Mouse (Mus musculus) ZHBTc4 (cell line): ENCODE measurements around the gene Mucl3.

ENCODE experiments used
- DNase-seq: peaks from one replicate; pipeline ENCODE4 v3.0.0-alpha.2; 2011; ENCODE audit warnings: low read depth, low spot score

Gene Mucl3

DNA sequence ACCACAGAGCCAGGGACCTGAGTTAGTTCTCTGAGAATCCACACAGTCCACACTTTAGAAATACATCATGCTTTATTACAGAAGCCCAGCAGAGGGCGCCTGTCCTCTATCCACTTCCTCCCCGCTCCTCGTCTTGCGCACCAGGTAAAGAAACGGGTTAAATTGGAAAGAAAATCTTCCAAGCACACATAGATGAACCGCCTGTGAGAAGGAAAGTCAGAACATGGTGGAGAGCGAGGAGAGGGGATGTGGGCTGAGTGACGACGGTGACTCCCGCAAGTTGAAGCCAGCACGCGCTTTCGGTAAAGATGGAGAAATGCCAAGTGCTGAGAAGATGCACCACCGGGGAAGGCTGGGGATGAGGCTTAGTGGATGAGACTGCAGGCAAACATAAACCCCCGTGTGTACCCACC is 7.8 kb downstream of the Mucl3 start:
- peak; percentile 86 for DNase-seq

DNA sequence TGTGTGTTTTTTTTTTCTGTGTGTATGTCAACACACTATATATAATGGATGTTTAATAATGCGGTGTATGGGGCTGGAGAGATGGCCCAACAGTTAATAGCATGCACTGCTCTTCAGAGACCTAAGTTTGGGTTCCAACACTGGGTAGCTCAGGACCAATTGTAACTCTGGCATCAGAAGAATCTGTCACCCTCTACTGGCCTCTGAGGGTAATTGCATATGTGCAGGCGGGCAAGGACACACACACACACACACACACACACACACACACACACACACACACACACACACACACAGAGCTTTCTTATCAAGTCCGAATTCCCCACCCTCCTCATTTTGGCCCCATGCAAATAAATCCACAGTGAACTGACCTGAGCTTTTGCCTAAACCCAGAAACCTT is 8.3 kb downstream of the Mucl3 start:
- DNase-seq = peak; percentile 62

DNA sequence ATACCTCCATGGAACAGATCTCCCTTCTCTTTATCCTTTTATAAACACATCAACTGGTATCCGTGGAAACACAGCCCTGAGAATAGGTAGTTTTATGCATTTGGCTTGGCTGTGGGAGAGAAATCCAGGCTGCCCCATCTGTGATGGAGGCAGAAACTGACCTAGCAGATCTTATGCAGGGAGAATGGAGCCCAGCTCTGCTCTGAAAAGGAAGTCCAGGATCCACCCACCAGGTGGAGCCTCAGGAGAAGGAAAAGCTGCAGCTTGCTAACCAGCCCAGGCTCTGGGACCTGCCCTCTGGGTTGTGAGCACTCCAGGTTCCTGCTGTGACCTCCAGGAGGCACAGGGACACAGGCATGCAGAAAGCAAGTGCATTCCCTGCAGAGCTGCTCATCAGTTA is 9.5 kb downstream of the Mucl3 start:
- DNase-seq = peak; percentile 78

DNA sequence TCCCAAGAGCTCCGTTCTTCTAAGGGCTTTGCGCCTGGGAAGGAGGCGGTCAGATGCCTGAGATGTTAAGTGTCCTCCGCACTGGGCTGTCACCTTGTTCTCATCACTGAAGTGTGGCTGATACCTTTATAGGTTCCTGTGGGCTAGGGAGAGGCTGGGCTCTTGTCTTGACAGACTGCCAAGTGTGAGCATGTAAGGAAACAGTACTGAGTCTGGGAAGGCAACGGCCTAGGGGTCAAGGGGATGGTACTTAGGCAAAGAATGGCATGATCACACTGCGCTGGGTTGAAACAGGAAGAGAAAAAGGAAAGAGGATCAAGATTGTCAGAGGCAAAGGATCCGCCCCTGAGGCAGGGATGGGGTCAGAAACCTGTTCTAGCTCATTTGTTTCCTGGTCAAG is 17.0 kb downstream of the Mucl3 start, which contains the start of gene Gm9573:
Gene Gm9573, minus strand, starts transcription at position 101 of the 400 bp plus-strand sequence.
- DNase-seq = no peak

DNA sequence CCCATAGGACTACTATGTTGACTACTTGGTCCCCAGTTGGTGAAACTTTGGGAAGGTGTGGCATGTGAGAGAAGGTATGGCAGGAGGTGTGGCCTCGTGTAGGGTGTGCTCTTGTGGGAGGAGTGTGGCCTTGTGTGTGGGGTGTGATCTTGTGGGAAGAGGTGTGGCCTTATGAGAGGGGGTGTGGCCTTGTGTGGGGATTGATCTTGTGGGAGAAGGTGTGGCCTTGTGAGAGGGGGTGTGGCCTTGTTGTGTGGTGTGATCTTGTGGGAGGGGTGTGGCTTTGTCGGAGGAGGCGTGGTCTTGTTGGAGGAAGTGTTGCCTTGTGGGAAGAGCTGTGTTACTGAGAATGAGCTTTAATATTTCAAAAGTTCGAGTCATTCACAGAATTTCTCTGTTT is 26.4 kb downstream of the Mucl3 start:
- peak; percentile 71 for DNase-seq

DNA sequence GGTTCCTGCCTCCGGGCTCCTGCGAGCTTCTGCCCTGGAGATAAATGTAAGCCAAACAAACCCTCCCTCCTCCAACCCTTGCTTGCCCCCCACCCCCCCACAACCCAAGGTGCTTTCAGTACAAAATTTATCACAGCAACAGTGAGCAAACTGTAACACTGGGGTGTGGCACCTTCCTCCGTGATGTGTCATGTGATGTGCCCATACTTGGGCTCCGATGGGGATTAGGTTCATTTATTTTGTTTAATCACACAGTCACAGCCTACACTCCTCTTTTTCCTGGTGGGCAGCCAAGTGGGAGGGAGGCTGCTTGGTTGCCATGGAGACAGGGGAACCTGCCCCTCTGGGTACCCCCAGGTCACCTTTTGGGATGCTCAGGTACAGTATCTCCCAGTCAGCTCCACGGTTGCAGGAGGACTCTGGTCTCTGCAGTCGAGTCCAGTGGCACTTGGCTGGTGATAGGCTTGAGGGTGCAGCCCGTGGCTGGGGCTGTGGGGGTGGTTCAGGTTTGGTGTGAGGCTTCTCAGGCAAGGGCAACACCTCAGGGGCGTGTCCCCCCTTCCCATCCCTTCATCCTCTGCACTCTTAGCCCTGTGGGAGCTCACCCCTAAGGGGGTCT is 41.6 kb downstream of the Mucl3 start:
- no peak for DNase-seq

GRCm38 (mm10) chr17:35601249-35601648 is 42.2 kb downstream of the Mucl3 start, which contains the start of gene Sfta2:
Gene Sfta2 (plus strand): TSS chr17:35601549.
- DNase-seq = no peak

DNA sequence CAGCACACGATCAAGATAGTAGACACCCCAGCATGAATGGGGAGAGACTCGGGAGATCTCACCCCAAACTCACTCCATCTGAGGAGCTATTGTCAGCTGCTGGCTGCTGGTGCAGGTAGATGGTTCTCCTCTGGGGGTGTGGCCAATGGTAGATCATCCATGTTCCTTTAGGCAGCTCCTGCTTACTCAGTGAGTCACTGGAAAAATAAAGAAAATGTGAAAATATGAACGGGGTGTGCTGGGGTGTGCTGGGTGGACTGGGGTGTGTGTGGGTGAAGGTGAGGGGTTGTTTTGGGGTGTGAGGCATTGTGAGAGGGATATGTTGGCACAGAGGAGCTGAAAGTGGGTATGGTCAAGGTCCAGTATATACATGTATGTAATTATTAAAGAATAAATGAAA is 46.1 kb downstream of the Mucl3 start:
- DNase-seq = no peak

DNA sequence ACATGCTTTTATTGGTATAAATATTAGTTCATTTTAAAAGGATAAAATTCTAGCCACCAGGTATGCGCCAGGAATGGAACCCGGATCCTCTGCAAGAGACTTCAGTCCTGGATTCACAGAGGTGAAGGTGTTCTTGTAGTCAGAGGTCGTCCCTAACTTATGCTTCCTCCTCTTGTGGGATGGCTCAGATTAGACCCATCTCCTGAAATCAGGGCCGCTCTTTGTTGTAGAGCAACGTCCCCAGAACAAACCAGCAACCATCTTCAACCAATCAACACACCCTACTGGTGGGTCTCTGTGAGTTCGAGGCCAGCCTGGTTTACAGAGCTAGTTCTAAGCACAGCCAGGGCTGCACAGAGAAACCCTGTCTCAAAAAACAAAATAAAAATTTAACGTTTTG is 49.0 kb downstream of the Mucl3 start:
- DNase-seq = peak; percentile 66

GRCm38 (mm10) chr17:35593786-35594185 is 49.7 kb downstream of the Mucl3 start:
- peak; percentile 90 for DNase-seq

DNA sequence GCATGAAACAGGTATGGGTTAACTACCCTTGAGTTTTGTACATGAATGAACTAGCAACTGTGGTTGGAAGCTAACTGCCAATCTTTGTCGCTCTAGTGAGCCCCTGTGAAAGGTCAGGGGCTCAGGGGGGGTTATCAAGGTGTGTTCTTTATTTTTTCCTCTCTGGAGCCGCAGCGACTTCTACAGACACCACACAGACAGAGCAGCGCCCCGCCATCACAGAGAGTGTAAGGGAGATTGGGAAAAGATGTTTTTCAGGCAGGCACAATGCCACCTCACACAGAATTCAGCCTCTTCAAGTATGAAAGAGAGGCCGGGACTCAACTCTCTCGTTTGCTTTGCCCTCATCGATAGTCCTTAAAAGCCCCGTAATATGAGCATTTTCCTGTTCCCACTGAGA is 51.4 kb downstream of the Mucl3 start:
- peak; percentile 51 for DNase-seq

GRCm38 (mm10) chr17:35591731-35592130 is 51.8 kb downstream of the Mucl3 start:
- no peak for DNase-seq

DNA sequence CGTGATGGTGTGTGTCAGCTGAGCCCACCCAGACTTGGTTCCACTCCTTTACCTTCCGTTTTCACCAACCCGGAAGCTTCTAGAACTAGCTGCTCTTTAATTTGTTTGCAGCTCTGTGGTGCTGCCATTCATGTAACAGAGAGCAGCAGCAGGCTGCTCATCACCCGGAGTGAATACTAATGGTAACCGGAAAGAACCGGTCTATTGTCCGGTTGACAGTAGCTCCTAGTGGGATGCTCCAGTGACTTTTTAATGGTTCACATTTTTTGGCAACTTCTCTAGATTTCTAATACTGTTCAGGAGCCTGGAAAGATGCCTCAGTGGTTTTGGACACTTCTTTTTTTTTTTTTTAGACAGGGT is 52.3 kb downstream of the Mucl3 start:
- peak; percentile 59 for DNase-seq

- DNase-seq = peak; percentile 93
Measured at GRCm38 (mm10) chr17:35590410-35591218, 52.9 kb downstream of the Mucl3 start.

GRCm38 (mm10) chr17:35588387-35588786 is 55.1 kb downstream of the Mucl3 start:
- DNase-seq = no peak

- peak; percentile 56 for DNase-seq
Measured at GRCm38 (mm10) chr17:35587291-35587690, 56.2 kb downstream of the Mucl3 start.
